Mouse (Mus musculus): ENCODE measurements around the gene 4930432M17Rik.

- TF ChIP-seq GATA1 (IDR thresholded peaks at IDR 0.05; ENCODE audit: low read length) (no peak), TAL1 (IDR thresholded peaks at IDR 0.05; ENCODE audit: low read length) (no peak)
Observed at GRCm38 (mm10) chr3:121706087-121706486, 35.5 kb downstream of the 4930432M17Rik start.

All from erythroblast, embryonic 14.5 days (primary cell).